In genomic region chr2:103864254-103864653, GRCm38 (mm10) we compare ENCODE assay signal across 25 mouse cellular contexts.
"Had no signal": no experiment of that assay in that cellular context is flagged by ENCODE, and none has a peak within 500 bp of the region (broad histone marks: within the 10 kb centered on the region; RNA-seq: fewer than 3 reads in every experiment).

No protein-coding gene starts in this region.

- H3K4me3 ChIP-seq: heart, embryonic 10.5 days; heart, embryonic 12.5 days; hindbrain, embryonic 13.5 days; hindbrain, embryonic 15.5 days; intestine, embryonic 15.5 days; layer of hippocampus, adult 2 months; left cerebral cortex, adult 2 months; limb, embryonic 10.5 days; limb, embryonic 12.5 days; liver, embryonic 13.5 days had no signal

- H3K9me3 ChIP-seq: heart, embryonic 10.5 days; hindbrain, embryonic 15.5 days; intestine, embryonic 15.5 days; liver, embryonic 13.5 days had no signal

- DNase-seq: gastrocnemius, postnatal 14 days; gastrocnemius, postnatal 36 days; heart, adult 18-20 months; heart, postnatal 10 days; heart, postnatal 36 days; kidney, adult 18-20 months; kidney, adult 8-10 months; kidney, postnatal 10 days; kidney, postnatal 25 days; kidney, postnatal 4 days; liver; liver, embryonic 13.5 days had no signal

- H3K36me3 ChIP-seq: heart, embryonic 10.5 days; heart, embryonic 12.5 days; hindbrain, embryonic 13.5 days; hindbrain, embryonic 15.5 days; intestine, embryonic 15.5 days; limb, embryonic 10.5 days; limb, embryonic 12.5 days; liver, embryonic 13.5 days had no signal

- H3K4me1 ChIP-seq: heart, embryonic 10.5 days; heart, embryonic 12.5 days; hindbrain, embryonic 13.5 days; hindbrain, embryonic 15.5 days; intestine, embryonic 15.5 days; limb, embryonic 12.5 days had no signal

- H3K27me3 ChIP-seq: hindbrain, embryonic 13.5 days; hindbrain, embryonic 15.5 days; intestine, embryonic 15.5 days; limb, embryonic 12.5 days had no signal

- ATAC-seq: hindbrain, postnatal 0 days; inflammation-experienced regulatory T-cells, adult 6 months; intestine, embryonic 15.5 days; intestine, postnatal 0 days had no signal

- H3K4me2 ChIP-seq: heart, embryonic 12.5 days; hindbrain, embryonic 13.5 days; hindbrain, embryonic 15.5 days; intestine, embryonic 15.5 days; limb, embryonic 12.5 days; liver, embryonic 11.5 days; liver, embryonic 13.5 days had no signal

- H3K27ac ChIP-seq: heart, embryonic 10.5 days; hindbrain, embryonic 13.5 days; hindbrain, embryonic 15.5 days; hindbrain, postnatal 0 days; intestine, embryonic 15.5 days; layer of hippocampus, adult 2 months; left cerebral cortex, adult 2 months; limb, embryonic 10.5 days; limb, embryonic 12.5 days; liver, embryonic 13.5 days had no signal

- H3K9ac ChIP-seq: heart, embryonic 12.5 days; hindbrain, embryonic 13.5 days; hindbrain, embryonic 15.5 days; intestine, embryonic 15.5 days; limb, embryonic 12.5 days; liver, embryonic 13.5 days had no signal
